Comparison of ENCODE assay signal across 11 mouse cellular contexts in genomic region chr16:94097724-94098455, GRCm38 (mm10). TPM values are rescaled to one million over a fixed set of nuclear protein-coding genes. Genes with fewer than 3 reads are reported as not detected.
DNase-seq lines count a peak whose midpoint lies in the region.
"Had no signal": no experiment of that assay in that cellular context is flagged by ENCODE, and none has a peak within 500 bp of the region (broad histone marks: within the 10 kb centered on the region; RNA-seq: fewer than 3 reads in every experiment).

No protein-coding gene starts in this region.

- 0 out of 2 replicates have a peak overlapping the region, but pooled peaks have one; percentile 8 for H3K4me3 ChIP-seq in heart, embryonic 10.5 days
- H3K4me3 ChIP-seq in embryonic facial prominence, embryonic 10.5 days, result 0 out of 2 replicates have a peak overlapping the region, but pooled peaks have one; percentile 11
- H3K4me3 ChIP-seq: myocyte had no signal

- peaks cover 78% of the 10 kb centered on the region for H3K27me3 ChIP-seq in heart, embryonic 10.5 days (ENCODE audit: insufficient read depth, poor library complexity, severe bottlenecking)
- H3K27me3 ChIP-seq in embryonic facial prominence, embryonic 10.5 days (replicated peaks; ENCODE audit: low read depth, poor library complexity, severe bottlenecking), result peaks cover 87% of the 10 kb centered on the region

- 4% methylated on average over 12 of the region's 12 CpGs for WGBS in heart, embryonic 10.5 days
- 3% methylated on average over 12 of the region's 12 CpGs for WGBS in embryonic facial prominence, embryonic 10.5 days

- intact Hi-C loops in heart, postnatal 25 days (cut with DNase I), result loop anchor here (2.0 kb wide), 1 partner anchor 15 kb away; no protein-coding TSS in a partner anchor

- no peak for DNase-seq in heart, embryonic 10.5 days (ENCODE audit: low spot score)
- DNase-seq in heart, postnatal 25 days (ENCODE audit: low spot score), result no peak
- peak; percentile 42 for DNase-seq in 416B (ENCODE audit: low read depth)
- DNase-seq in embryonic facial prominence, embryonic 10.5 days (ENCODE audit: low spot score), result peak; percentile 78
- DNase-seq in liver, result peak; percentile 26
- DNase-seq in cerebellum, adult 8-10 months, result no peak
- DNase-seq in layer of hippocampus, adult 18-20 months (ENCODE audit: low spot score in 2 of 2), result no peak
- no peak for DNase-seq in spleen, postnatal 4 days (ENCODE audit: low spot score in 2 of 2)
- DNase-seq: cerebellum, adult 11 months; heart, postnatal 14 days had no signal

- no peaks in the 10 kb centered on the region for H3K36me3 ChIP-seq in heart, embryonic 10.5 days
- no peaks in the 10 kb centered on the region for H3K36me3 ChIP-seq in embryonic facial prominence, embryonic 10.5 days (replicated peaks)

- H3K27ac ChIP-seq in heart, embryonic 10.5 days, result no peak overlapping the region
- H3K27ac ChIP-seq in embryonic facial prominence, embryonic 10.5 days (replicated peaks), result no peak overlapping the region; the same call in 1 of the 2 replicates

- H3K9me3 ChIP-seq in heart, embryonic 10.5 days, result no peaks in the 10 kb centered on the region
- no peaks in the 10 kb centered on the region for H3K9me3 ChIP-seq in embryonic facial prominence, embryonic 10.5 days

- H3K4me1 ChIP-seq in heart, embryonic 10.5 days, result peaks cover 24% of the 10 kb centered on the region
- H3K4me1 ChIP-seq in embryonic facial prominence, embryonic 10.5 days, result peaks cover 50% of the 10 kb centered on the region

RNA-seq across cellular contexts. Expression of gene Sim2, which starts 13.2 kb away (rescaled TPM):
- polyA plus RNA-seq in heart, embryonic 10.5 days (2016; fragmentation: Nextera tagmentation; extraction: Ambion mirVana), result 0.05 and 0.18 TPM in 2 replicates
- total RNA-seq in heart, postnatal 25 days (2021), result not detected
- polyA plus RNA-seq in embryonic facial prominence, embryonic 10.5 days (2016; fragmentation: Nextera tagmentation; extraction: Ambion mirVana), result 0.87 and 1.5 TPM in 2 replicates
- under 1 TPM; 0.30 to 0.47 TPM for total RNA-seq in layer of hippocampus, adult 18-20 months (2021)

Comparison
In these comparisons a context has a peak if more than half of its experiments do, and no peak if none do; other contexts are left out.
1. DNase-seq: peak in 416B (single experiment), embryonic facial prominence, embryonic 10.5 days (single experiment) and liver (single experiment); none in heart, embryonic 10.5 days (single experiment), heart, postnatal 25 days (single experiment), cerebellum, adult 8-10 months (single experiment), layer of hippocampus, adult 18-20 months (0 of 2) and spleen, postnatal 4 days (0 of 2).